Mouse (Mus musculus) colon, adult 2 months (tissue): ENCODE results near the gene Uqcrc1. TPM values are rescaled to one million over a fixed set of nuclear protein-coding genes. Genes with fewer than 3 reads are reported as not detected.

Source experiments
- polyA plus RNA-seq: library from polyadenylated mRNA; depleted of rRNA; stranded (reverse); fragments of >200 nt; gene quantifications from 2 replicates; pipeline ENCODE4 v1.2.3, GENCODE M21; 2012; rRNA removed

Gene Uqcrc1
- 840 and 874 TPM in 2 replicates for polyA plus RNA-seq

DNA sequence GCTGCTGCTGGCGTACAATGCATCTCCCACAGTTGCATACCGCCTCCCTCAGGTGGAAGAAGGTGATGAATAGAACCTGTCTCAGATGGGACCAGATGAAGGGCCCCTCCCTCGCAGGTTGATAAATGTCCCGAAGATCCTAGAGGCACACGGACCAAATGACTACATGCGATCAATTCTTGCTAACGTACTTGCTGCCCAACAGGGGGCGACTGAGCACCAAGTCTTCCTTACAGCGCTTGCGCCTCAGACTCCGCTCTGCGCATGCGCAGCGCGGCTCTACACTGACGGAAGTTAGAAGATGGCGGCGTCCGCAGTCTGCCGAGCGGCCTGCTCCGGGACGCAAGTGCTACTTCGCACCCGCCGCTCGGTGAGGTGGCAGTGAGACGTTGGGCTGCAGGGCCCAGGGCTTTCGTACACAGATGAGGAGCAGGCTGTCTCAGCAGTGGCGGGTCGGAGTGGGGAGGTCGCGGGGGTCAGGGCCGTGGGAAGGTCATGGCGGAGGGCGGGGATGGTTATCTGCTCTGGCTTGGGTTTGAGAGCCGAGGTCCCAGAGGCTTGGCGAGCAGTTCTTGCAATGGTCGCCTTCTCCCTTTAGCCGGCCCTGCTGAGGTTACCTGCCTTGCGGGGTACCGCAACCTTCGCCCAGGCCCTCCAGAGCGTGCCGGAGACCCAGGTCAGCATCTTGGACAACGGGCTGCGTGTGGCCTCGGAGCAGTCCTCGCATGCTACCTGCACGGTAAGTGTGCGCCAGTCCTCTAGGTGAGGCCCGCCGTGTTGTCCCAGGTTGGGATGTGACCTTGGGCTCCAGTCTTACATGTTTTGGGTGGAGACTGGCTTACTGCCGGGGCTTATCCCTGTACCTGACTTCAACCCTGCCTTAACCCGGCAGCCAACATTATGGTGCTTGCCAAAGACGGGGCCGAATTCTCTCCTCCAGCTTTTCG is at the start of gene Uqcrc1:
Gene Uqcrc1, plus strand, starts transcription at position 216 of the 947 bp plus-strand sequence.

DNA sequence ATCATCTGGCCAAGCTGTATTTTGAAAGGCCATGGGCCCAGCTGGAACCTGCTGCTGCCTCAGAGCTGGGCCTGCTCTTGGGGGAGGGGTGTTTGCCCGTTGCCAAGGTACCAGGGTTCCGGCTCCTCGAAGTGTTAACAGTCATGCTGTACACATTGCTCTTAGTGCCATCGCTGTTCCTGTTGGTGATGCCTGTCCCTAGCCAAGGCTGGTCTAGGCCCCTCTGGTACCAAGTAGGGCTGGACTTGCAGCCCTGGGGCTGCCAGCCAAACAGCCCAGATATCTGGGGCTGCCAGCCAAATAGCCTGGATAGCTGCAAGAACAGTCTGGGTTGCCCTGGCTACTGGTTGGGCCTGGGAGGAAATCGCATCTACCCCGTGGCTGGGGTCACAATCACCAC is 21.9 kb upstream of the Uqcrc1 start, which contains the start of gene Tmem89:
Gene Tmem89, plus strand, starts transcription at position 129 of the 400 bp plus-strand sequence.

DNA sequence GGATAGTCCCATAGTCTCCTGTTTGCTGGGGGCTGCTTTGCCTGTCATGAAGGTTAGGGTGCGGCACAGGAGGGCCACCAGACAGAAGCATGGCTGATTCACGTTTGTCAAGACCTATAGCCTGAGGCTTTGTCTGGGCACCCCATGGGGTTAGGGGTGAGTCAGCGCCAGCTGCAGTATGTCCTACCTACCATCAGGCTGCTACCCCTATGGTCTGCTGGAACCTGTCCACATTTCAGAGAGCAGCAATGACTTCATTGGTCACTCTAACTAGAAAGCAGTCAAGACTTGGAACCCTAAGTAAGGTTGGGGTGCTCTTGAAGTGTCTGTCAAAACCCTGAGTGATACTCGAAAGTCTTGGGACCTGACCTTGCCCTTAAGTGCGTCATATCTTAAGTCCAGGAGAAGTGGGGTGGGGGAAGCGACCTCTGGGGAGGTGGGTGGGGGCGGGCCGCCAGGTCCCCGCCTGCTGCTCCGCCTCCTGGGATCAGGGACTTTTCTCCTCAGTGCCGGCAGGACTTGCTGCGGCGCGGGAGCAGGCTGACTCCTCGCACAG is 16.7 kb downstream of the Uqcrc1 start, which contains the start of gene Col7a1:
Gene Col7a1, plus strand, starts transcription at position 506 of the 556 bp plus-strand sequence.

DNA sequence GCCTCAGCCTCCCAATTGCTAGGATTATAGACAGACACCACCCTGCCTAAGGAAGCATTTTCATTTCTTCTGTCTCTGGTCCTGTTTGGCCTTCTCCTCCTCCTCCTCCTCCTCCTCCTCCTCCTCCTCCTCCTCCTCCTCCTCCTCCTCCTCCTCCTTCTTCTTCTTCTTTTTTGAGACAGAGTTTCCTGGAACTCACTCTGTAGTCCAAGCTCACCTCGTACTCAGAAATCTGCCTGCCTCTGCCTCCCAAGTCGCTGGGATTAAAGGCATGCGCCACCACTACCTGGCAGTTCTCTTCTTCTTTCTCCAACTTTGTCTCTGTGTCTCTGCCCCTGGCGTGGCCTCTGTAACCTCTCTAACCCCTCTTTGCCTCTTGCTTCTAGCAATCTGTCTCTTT is 49.3 kb downstream of the Uqcrc1 start, which contains the start of gene Ucn2:
Gene Ucn2, plus strand, starts transcription at position 301 of the 400 bp plus-strand sequence.

DNA sequence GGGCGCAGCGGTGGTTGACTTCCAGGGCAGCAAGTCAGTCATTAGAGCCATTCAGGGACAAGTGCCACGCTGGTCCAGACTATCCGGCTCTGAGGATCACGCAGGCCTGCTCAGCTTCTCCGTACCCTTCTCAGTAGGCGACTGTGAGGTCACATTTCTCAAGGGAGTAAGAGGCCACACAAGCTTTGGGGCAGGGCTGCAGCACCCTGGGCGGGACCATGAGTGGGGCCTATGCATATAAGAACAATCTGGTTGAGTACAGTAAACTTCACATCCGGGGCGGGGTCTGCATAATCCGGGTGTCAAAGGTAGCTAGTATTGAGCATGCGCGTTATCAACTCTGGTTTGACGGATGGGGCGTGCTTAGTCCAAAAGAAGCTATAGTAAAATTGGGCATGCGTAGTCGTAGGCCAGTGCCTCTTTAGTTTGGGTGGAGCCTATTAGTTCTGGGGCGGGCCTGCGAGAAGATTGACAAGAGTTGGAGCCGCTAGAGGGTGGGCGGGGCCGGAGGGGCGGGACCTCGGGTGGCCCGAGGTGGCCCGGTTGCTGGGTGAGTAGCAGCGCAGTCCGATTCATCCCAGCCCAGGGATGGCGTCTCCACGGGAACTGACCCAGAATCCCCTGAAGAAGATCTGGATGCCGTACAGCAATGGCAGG is 55.1 kb downstream of the Uqcrc1 start, which contains the start of gene Pfkfb4:
Gene Pfkfb4, plus strand, starts transcription at position 351 of the 657 bp plus-strand sequence.

Other genes starting within 250 kb of the Uqcrc1 start
- 35.1 and 38.9 TPM in 2 replicates for gene Prkar2a, start 247.3 kb upstream of the Uqcrc1 start, polyA plus RNA-seq
- gene Ip6k2, start 152.8 kb upstream of the Uqcrc1 start, polyA plus RNA-seq = 46.0 and 51.8 TPM in 2 replicates
- gene Nckipsd, start 128.3 kb upstream of the Uqcrc1 start, polyA plus RNA-seq = 28.1 and 30.3 TPM in 2 replicates
- 2.1 and 2.3 TPM in 2 replicates for gene Celsr3, start 110.3 kb upstream of the Uqcrc1 start, polyA plus RNA-seq
- gene Slc26a6, start 83.3 kb upstream of the Uqcrc1 start, polyA plus RNA-seq = 7.2 and 11.9 TPM in 2 replicates
- not detected in 2 replicates for gene Tmem89, start 22.0 kb upstream of the Uqcrc1 start, polyA plus RNA-seq
- 0.58 and 4.1 TPM in 2 replicates for gene Col7a1, start 17.0 kb downstream of the Uqcrc1 start, polyA plus RNA-seq
- gene Ucn2, start 49.4 kb downstream of the Uqcrc1 start, polyA plus RNA-seq = 0.13 and 0.16 TPM in 2 replicates
- gene Pfkfb4, start 55.1 kb downstream of the Uqcrc1 start, polyA plus RNA-seq = 31.5 and 46.8 TPM in 2 replicates
- 758 and 915 TPM in 2 replicates for gene Shisa5, start 101.9 kb downstream of the Uqcrc1 start, polyA plus RNA-seq
- 59.2 and 60.5 TPM in 2 replicates for gene Trex1, start 123.1 kb downstream of the Uqcrc1 start, polyA plus RNA-seq
- 16.6 and 17.8 TPM in 2 replicates for gene Atrip, start 137.5 kb downstream of the Uqcrc1 start, polyA plus RNA-seq
- gene Ccdc51, start 145.9 kb downstream of the Uqcrc1 start, polyA plus RNA-seq = 10.4 and 11.4 TPM in 2 replicates
- gene Tma7, start 146.0 kb downstream of the Uqcrc1 start, polyA plus RNA-seq = 9.9 and 17.1 TPM in 2 replicates
- gene Plxnb1, start 158.8 kb downstream of the Uqcrc1 start, polyA plus RNA-seq = 8.2 and 8.6 TPM in 2 replicates
- not detected in 2 replicates for gene Fbxw21, start 225.4 kb downstream of the Uqcrc1 start, polyA plus RNA-seq